Comparison of ENCODE assay signal across 21 mouse cellular contexts in genomic region chr10:98800949-98801348, GRCm38 (mm10).
DNase-seq lines count a peak whose midpoint lies in the region; ATAC-seq and TF ChIP-seq lines count a peak whose summit lies in the region.
"Had no signal": no experiment of that assay in that cellular context is flagged by ENCODE, and none has a peak within 500 bp of the region (broad histone marks: within the 10 kb centered on the region; RNA-seq: fewer than 3 reads in every experiment).

No protein-coding gene starts in this region.

- ATAC-seq in embryonic facial prominence, embryonic 11.5 days (replicated peaks; ENCODE audit: insufficient number of reproducible peaks, low FRiP score, low TSS enrichment, low read depth), result no peak
- peak; percentile 47; the same call in 1 of the 2 replicates for ATAC-seq in midbrain, embryonic 12.5 days (ENCODE audit: low FRiP score, low read depth)
- no peak for ATAC-seq in midbrain, postnatal 0 days (ENCODE audit: low FRiP score)
- no peak for ATAC-seq in midbrain, embryonic 14.5 days (ENCODE audit: low FRiP score, low TSS enrichment)
- ATAC-seq in heart, embryonic 11.5 days (replicated peaks; ENCODE audit: insufficient number of reproducible peaks, low FRiP score, low TSS enrichment), result no peak
- ATAC-seq in monocyte, adult 5-6 weeks (replicated peaks; ENCODE audit: insufficient number of reproducible peaks, low FRiP score, low TSS enrichment, poor library complexity, severe bottlenecking), result no peak
- ATAC-seq: intestine, postnatal 0 days; liver, embryonic 12.5 days had no signal

- H3K9me3 ChIP-seq in embryonic facial prominence, embryonic 11.5 days (replicated peaks; ENCODE audit: control insufficient read depth, low read length), result no peaks in the 10 kb centered on the region
- no peaks in the 10 kb centered on the region for H3K9me3 ChIP-seq in embryonic facial prominence, embryonic 10.5 days
- H3K9me3 ChIP-seq in midbrain, embryonic 12.5 days, result no peaks in the 10 kb centered on the region
- H3K9me3 ChIP-seq in midbrain, postnatal 0 days (ENCODE audit: low read length), result no peaks in the 10 kb centered on the region
- no peaks in the 10 kb centered on the region for H3K9me3 ChIP-seq in midbrain, embryonic 14.5 days (ENCODE audit: control insufficient read depth, low read length)
- H3K9me3 ChIP-seq in heart, embryonic 11.5 days (replicated peaks; ENCODE audit: control insufficient read depth, low read length), result no peaks in the 10 kb centered on the region
- H3K9me3 ChIP-seq: embryonic facial prominence, embryonic 12.5 days; heart, embryonic 12.5 days; liver, embryonic 12.5 days had no signal

- 41% methylated on average over 8 of the region's 8 CpGs for WGBS in embryonic facial prominence, embryonic 11.5 days
- 45% methylated on average over 8 of the region's 8 CpGs for WGBS in embryonic facial prominence, embryonic 10.5 days
- WGBS in midbrain, embryonic 12.5 days, result 29% methylated on average over 8 of the region's 8 CpGs
- whole genome bisulfite sequencing in midbrain, postnatal 0 days, result 15% methylated on average over 8 of the region's 8 CpGs
- WGBS in midbrain, embryonic 14.5 days, result 9% methylated on average over 8 of the region's 8 CpGs
- WGBS in heart, embryonic 11.5 days (ENCODE audit: insufficient replicate concordance), result 71% methylated on average over 8 of the region's 8 CpGs

- no peak overlapping the region for H3K27ac ChIP-seq in embryonic facial prominence, embryonic 11.5 days (replicated peaks; ENCODE audit: low read depth, low read length)
- H3K27ac ChIP-seq in embryonic facial prominence, embryonic 10.5 days (replicated peaks), result no peak overlapping the region
- H3K27ac ChIP-seq in midbrain, embryonic 12.5 days (replicated peaks), result no peak overlapping the region
- no peak overlapping the region for H3K27ac ChIP-seq in midbrain, postnatal 0 days (ENCODE audit: low read depth, low read length)
- no peak overlapping the region for H3K27ac ChIP-seq in midbrain, embryonic 14.5 days (replicated peaks; ENCODE audit: low read depth, low read length)
- no peak overlapping the region for H3K27ac ChIP-seq in heart, embryonic 11.5 days (ENCODE audit: low read depth, low read length)
- H3K27ac ChIP-seq: embryonic facial prominence, embryonic 12.5 days; kidney, postnatal 0 days; left cerebral cortex, adult 2 months; liver, embryonic 12.5 days; stomach, postnatal 0 days had no signal

- H3K4me2 ChIP-seq in embryonic facial prominence, embryonic 11.5 days (ENCODE audit: low read depth, low read length), result no peak overlapping the region
- H3K4me2 ChIP-seq in midbrain, embryonic 12.5 days (replicated peaks), result no peak overlapping the region
- H3K4me2 ChIP-seq in midbrain, postnatal 0 days (ENCODE audit: low read depth, low read length, poor library complexity, severe bottlenecking), result no peak overlapping the region
- no peak overlapping the region for H3K4me2 ChIP-seq in midbrain, embryonic 14.5 days (ENCODE audit: low read length)
- H3K4me2 ChIP-seq in heart, embryonic 11.5 days, result no peak overlapping the region
- H3K4me2 ChIP-seq: embryonic facial prominence, embryonic 12.5 days; heart, embryonic 12.5 days; liver, embryonic 12.5 days; lung, embryonic 14.5 days had no signal

- H3K4me1 ChIP-seq in embryonic facial prominence, embryonic 11.5 days (ENCODE audit: control insufficient read depth, insufficient read depth, low read length), result no peaks in the 10 kb centered on the region
- H3K4me1 ChIP-seq in embryonic facial prominence, embryonic 10.5 days, result peaks cover 20% of the 10 kb centered on the region
- no peaks in the 10 kb centered on the region for H3K4me1 ChIP-seq in midbrain, embryonic 12.5 days
- no peaks in the 10 kb centered on the region for H3K4me1 ChIP-seq in midbrain, postnatal 0 days (ENCODE audit: insufficient read depth, low read length)
- peaks cover 5% of the 10 kb centered on the region; the same call in 1 of the 2 replicates for H3K4me1 ChIP-seq in midbrain, embryonic 14.5 days (ENCODE audit: control insufficient read depth, insufficient read depth, low read length)
- H3K4me1 ChIP-seq in heart, embryonic 11.5 days (ENCODE audit: control insufficient read depth, insufficient read depth, low read length), result no peaks in the 10 kb centered on the region
- H3K4me1 ChIP-seq: embryonic facial prominence, embryonic 12.5 days; heart, embryonic 12.5 days; liver, embryonic 12.5 days had no signal

- TF ChIP-seq CTCF in midbrain, postnatal 0 days (IDR thresholded peaks at IDR 0.05), result no peak

- no peak overlapping the region for H3K4me3 ChIP-seq in embryonic facial prominence, embryonic 11.5 days (ENCODE audit: low read depth, low read length)
- no peak overlapping the region for H3K4me3 ChIP-seq in embryonic facial prominence, embryonic 10.5 days
- H3K4me3 ChIP-seq in midbrain, embryonic 12.5 days, result no peak overlapping the region
- H3K4me3 ChIP-seq in midbrain, postnatal 0 days (ENCODE audit: low read depth, low read length), result no peak overlapping the region
- H3K4me3 ChIP-seq in midbrain, embryonic 14.5 days (replicated peaks; ENCODE audit: low read depth, low read length), result no peak overlapping the region
- no peak overlapping the region for H3K4me3 ChIP-seq in heart, embryonic 11.5 days (ENCODE audit: low read depth, low read length)
- H3K4me3 ChIP-seq: embryonic facial prominence, embryonic 12.5 days; heart, embryonic 12.5 days; left cerebral cortex, adult 2 months; liver, embryonic 12.5 days; myocyte had no signal

- DNase-seq in embryonic facial prominence, embryonic 11.5 days (ENCODE audit: low spot score), result peak; percentile 15
- no peak for DNase-seq in embryonic facial prominence, embryonic 10.5 days (ENCODE audit: low spot score)
- DNase-seq in midbrain, postnatal 0 days (ENCODE audit: low spot score), result no peak
- DNase-seq in midbrain, embryonic 14.5 days, result peak; percentile 12
- DNase-seq in cerebellum, adult 11 months, result no peak
- DNase-seq: cerebellum, adult 9-11 months; heart, postnatal 4 days; lung, embryonic 14.5 days; right cerebral cortex, postnatal 14 days; thymus, postnatal 25 days had no signal

- no peaks in the 10 kb centered on the region for H3K36me3 ChIP-seq in embryonic facial prominence, embryonic 11.5 days (replicated peaks; ENCODE audit: control insufficient read depth, insufficient read depth, low read depth, low read length)
- no peaks in the 10 kb centered on the region for H3K36me3 ChIP-seq in embryonic facial prominence, embryonic 10.5 days (replicated peaks)
- no peaks in the 10 kb centered on the region for H3K36me3 ChIP-seq in midbrain, embryonic 12.5 days
- H3K36me3 ChIP-seq in midbrain, postnatal 0 days (ENCODE audit: insufficient read depth, low read length), result no peaks in the 10 kb centered on the region
- no peaks in the 10 kb centered on the region for H3K36me3 ChIP-seq in midbrain, embryonic 14.5 days (ENCODE audit: control insufficient read depth, insufficient read depth, low read length)
- H3K36me3 ChIP-seq in heart, embryonic 11.5 days (ENCODE audit: control insufficient read depth, insufficient read depth, low read length), result no peaks in the 10 kb centered on the region
- H3K36me3 ChIP-seq: embryonic facial prominence, embryonic 12.5 days; heart, embryonic 12.5 days; liver, embryonic 12.5 days had no signal

- H3K9ac ChIP-seq in embryonic facial prominence, embryonic 11.5 days (replicated peaks; ENCODE audit: low read length), result no peak overlapping the region
- no peak overlapping the region for H3K9ac ChIP-seq in midbrain, embryonic 12.5 days (replicated peaks)
- no peak overlapping the region; the same call in 1 of the 2 replicates for H3K9ac ChIP-seq in midbrain, postnatal 0 days (replicated peaks; ENCODE audit: low read length, poor library complexity, severe bottlenecking)
- no peak overlapping the region for H3K9ac ChIP-seq in midbrain, embryonic 14.5 days (replicated peaks; ENCODE audit: low read length)
- no peak overlapping the region for H3K9ac ChIP-seq in heart, embryonic 11.5 days (ENCODE audit: low read depth, low read length)
- H3K9ac ChIP-seq: embryonic facial prominence, embryonic 12.5 days; heart, embryonic 12.5 days; liver, embryonic 12.5 days; lung, embryonic 14.5 days had no signal

- no peaks in the 10 kb centered on the region for H3K27me3 ChIP-seq in embryonic facial prominence, embryonic 11.5 days (ENCODE audit: control insufficient read depth, insufficient read depth, low read length)
- H3K27me3 ChIP-seq in embryonic facial prominence, embryonic 10.5 days (replicated peaks; ENCODE audit: low read depth, poor library complexity, severe bottlenecking), result no peaks in the 10 kb centered on the region
- H3K27me3 ChIP-seq in midbrain, embryonic 12.5 days, result no peaks in the 10 kb centered on the region
- no peaks in the 10 kb centered on the region for H3K27me3 ChIP-seq in midbrain, postnatal 0 days (ENCODE audit: insufficient read depth, low read length)
- H3K27me3 ChIP-seq in midbrain, embryonic 14.5 days (ENCODE audit: control insufficient read depth, insufficient read depth, low read length), result no peaks in the 10 kb centered on the region
- no peaks in the 10 kb centered on the region for H3K27me3 ChIP-seq in heart, embryonic 11.5 days (ENCODE audit: control insufficient read depth, insufficient read depth, low read length)
- H3K27me3 ChIP-seq: embryonic facial prominence, embryonic 12.5 days; heart, embryonic 12.5 days; liver, embryonic 12.5 days had no signal

Comparison
In these comparisons a context has a peak if more than half of its experiments do, and no peak if none do; other contexts are left out.
1. DNase-seq: peak in embryonic facial prominence, embryonic 11.5 days (single experiment) and midbrain, embryonic 14.5 days (single experiment); none in embryonic facial prominence, embryonic 10.5 days (single experiment), midbrain, postnatal 0 days (single experiment) and cerebellum, adult 11 months (single experiment).